Mouse (Mus musculus): ENCODE data around the gene Unc93b1. TPM values are rescaled to one million over a fixed set of nuclear protein-coding genes. Genes with fewer than 3 reads are reported as not detected.

Gene Unc93b1
- total RNA-seq, 2 experiments from 2014 or later, result 19.7 to 24.5 TPM

- DNase-seq, result peak; percentile 95 to 97
Observed at GRCm38 (mm10) chr19:3912337-3913204, 22.4 kb upstream of the Unc93b1 start, which contains the start of gene Ndufs8. Gene Ndufs8, minus strand, starts transcription at chr19:3912774.

GRCm38 (mm10) chr19:3913692-3914091, 21.3 kb upstream of the Unc93b1 start:
- intact Hi-C loops (cut with DNase I), result no loop called here
- no peak for DNase-seq

More at GRCm38 (mm10) chr19:3912337-3913204, 22.4 kb upstream of the Unc93b1 start, which contains the start of gene Ndufs8:
- intact Hi-C loops (cut with DNase I), result no loop called here

- intact Hi-C loops (cut with DNase I), result no loop called here
- DNase-seq, result no peak
Observed at GRCm38 (mm10) chr19:3914535-3914934, 20.5 kb upstream of the Unc93b1 start.

- intact Hi-C loops (cut with DNase I), result no loop called here
Observed at GRCm38 (mm10) chr19:3916727-3917126, 18.3 kb upstream of the Unc93b1 start.

GRCm38 (mm10) chr19:3919928-3920327, 15.1 kb upstream of the Unc93b1 start:
- intact Hi-C loops (cut with DNase I), result no loop called here
- DNase-seq, result no peak

More at GRCm38 (mm10) chr19:3916727-3917126, 18.3 kb upstream of the Unc93b1 start:
- no peak for DNase-seq

GRCm38 (mm10) chr19:3922661-3923371, 12.2 kb upstream of the Unc93b1 start:
- intact Hi-C loops (cut with DNase I), result no loop called here

GRCm38 (mm10) chr19:3923586-3923985, 11.4 kb upstream of the Unc93b1 start:
- peak; percentile 70 to 77 for DNase-seq
- intact Hi-C loops (cut with DNase I), result no loop called here

More at GRCm38 (mm10) chr19:3922661-3923371, 12.2 kb upstream of the Unc93b1 start:
- DNase-seq, result peak in 1 of 2 experiments; percentile 46

- intact Hi-C loops (cut with DNase I), result no loop called here
- no peak for DNase-seq
Observed at GRCm38 (mm10) chr19:3924190-3924589, 10.8 kb upstream of the Unc93b1 start.

GRCm38 (mm10) chr19:3924868-3925267, 10.1 kb upstream of the Unc93b1 start:
- intact Hi-C loops (cut with DNase I), result no loop called here
- DNase-seq, result no peak

- intact Hi-C loops (cut with DNase I), result no loop called here
- DNase-seq, result no peak
Observed at GRCm38 (mm10) chr19:3925859-3926258, 9.1 kb upstream of the Unc93b1 start.

GRCm38 (mm10) chr19:3926279-3926678, 8.7 kb upstream of the Unc93b1 start:
- peak in 1 of 2 experiments; percentile 32 for DNase-seq
- intact Hi-C loops (cut with DNase I), result no loop called here

- intact Hi-C loops (cut with DNase I), result no loop called here
- DNase-seq, result no peak
Observed at GRCm38 (mm10) chr19:3926685-3927084, 8.3 kb upstream of the Unc93b1 start.

GRCm38 (mm10) chr19:3927989-3928388, 7.0 kb upstream of the Unc93b1 start:
- intact Hi-C loops (cut with DNase I), result no loop called here
- no peak for DNase-seq

GRCm38 (mm10) chr19:3928779-3929178, 6.2 kb upstream of the Unc93b1 start:
- intact Hi-C loops (cut with DNase I), result no loop called here
- no peak for DNase-seq

- intact Hi-C loops (cut with DNase I), result no loop called here
Observed at GRCm38 (mm10) chr19:3929211-3929941, 5.6 kb upstream of the Unc93b1 start, which contains the start of gene Aldh3b1. Gene Aldh3b1, minus strand, starts transcription at chr19:3929808.

GRCm38 (mm10) chr19:3930262-3931057, 4.5 kb upstream of the Unc93b1 start:
- intact Hi-C loops (cut with DNase I), result no loop called here
- peak in 1 of 2 experiments; percentile 29 for DNase-seq

More at GRCm38 (mm10) chr19:3929211-3929941, 5.6 kb upstream of the Unc93b1 start, which contains the start of gene Aldh3b1:
- DNase-seq, result peak; percentile 90 to 93

- DNase-seq, result no peak
Observed at GRCm38 (mm10) chr19:3931716-3932115, 3.3 kb upstream of the Unc93b1 start.

GRCm38 (mm10) chr19:3935896-3936850, 1.2 kb downstream of the Unc93b1 start:
- intact Hi-C loops (cut with DNase I), result no loop called here
- peak; percentile 70 to 77 for DNase-seq

More at GRCm38 (mm10) chr19:3931716-3932115, 3.3 kb upstream of the Unc93b1 start:
- intact Hi-C loops (cut with DNase I), result no loop called here

GRCm38 (mm10) chr19:3942315-3942714, 7.3 kb downstream of the Unc93b1 start:
- intact Hi-C loops (cut with DNase I), result no loop called here
- no peak for DNase-seq

All from heart, postnatal 10 days (tissue).